Mouse (Mus musculus) erythroblast, embryonic 14.5 days (primary cell): ENCODE measurements around the gene Hoxa9. TPM values are rescaled to one million over a fixed set of nuclear protein-coding genes. Genes with fewer than 3 reads are reported as not detected.

Source experiments
- H3K27me3 ChIP-seq: 2 replicates; pipeline ENCODE4 v1.6.1; 2012; ENCODE audit warnings: inconsistent platforms; ENCODE audit not compliant: control insufficient read depth
- H3K36me3 ChIP-seq: 2 replicates; pipeline ENCODE4 v1.6.1; 2012; ENCODE audit warnings: mild to moderate bottlenecking, inconsistent platforms; ENCODE audit not compliant: control insufficient read depth
- H3K4me1 ChIP-seq: 2 replicates; pipeline ENCODE4 v1.6.1; 2012; ENCODE audit warnings: inconsistent platforms; ENCODE audit not compliant: control insufficient read depth
- H3K4me3 ChIP-seq: replicated peaks from 2 replicates; pipeline ENCODE3; 2012; ENCODE audit warnings: moderate library complexity, mild to moderate bottlenecking, inconsistent platforms
- H3K9me3 ChIP-seq: 2 replicates; pipeline ENCODE4 v1.6.1; 2012; ENCODE audit warnings: low read length, inconsistent platforms, mixed read lengths; ENCODE audit not compliant: control insufficient read depth
- GATA1 ChIP-seq: IDR thresholded peaks from 2 replicates; pipeline ENCODE4 v1.6.1; 2012; ENCODE audit warnings: low read length, inconsistent platforms, mixed read lengths
- TAL1 ChIP-seq: IDR thresholded peaks from 3 replicates; pipeline ENCODE4 v1.6.1; 2012; ENCODE audit warnings: low read length, inconsistent platforms, mixed read lengths
- polyA plus RNA-seq: library from polyadenylated mRNA; stranded (reverse); fragments of >175 nt; gene quantifications from 2 replicates; pipeline ENCODE4 v1.2.3, GENCODE M21; 2012

Gene Hoxa9
- polyA plus RNA-seq, 1 experiment, result not detected

GRCm38 (mm10) chr6:52233546-52234427, 2.9 kb upstream of the Hoxa9 start:
- Histone ChIP-seq H3K27me3 (peaks cover 100% of the 10 kb centered on the region), H3K4me1 (no peaks in the 10 kb centered on the region), H3K36me3 (no peaks in the 10 kb centered on the region), H3K4me3 (no peak overlapping the region), H3K9me3 (no peaks in the 10 kb centered on the region; the same call in 1 of the 2 replicates)
- no peak for TF ChIP-seq TAL1
- TF ChIP-seq GATA1, result no peak

DNA sequence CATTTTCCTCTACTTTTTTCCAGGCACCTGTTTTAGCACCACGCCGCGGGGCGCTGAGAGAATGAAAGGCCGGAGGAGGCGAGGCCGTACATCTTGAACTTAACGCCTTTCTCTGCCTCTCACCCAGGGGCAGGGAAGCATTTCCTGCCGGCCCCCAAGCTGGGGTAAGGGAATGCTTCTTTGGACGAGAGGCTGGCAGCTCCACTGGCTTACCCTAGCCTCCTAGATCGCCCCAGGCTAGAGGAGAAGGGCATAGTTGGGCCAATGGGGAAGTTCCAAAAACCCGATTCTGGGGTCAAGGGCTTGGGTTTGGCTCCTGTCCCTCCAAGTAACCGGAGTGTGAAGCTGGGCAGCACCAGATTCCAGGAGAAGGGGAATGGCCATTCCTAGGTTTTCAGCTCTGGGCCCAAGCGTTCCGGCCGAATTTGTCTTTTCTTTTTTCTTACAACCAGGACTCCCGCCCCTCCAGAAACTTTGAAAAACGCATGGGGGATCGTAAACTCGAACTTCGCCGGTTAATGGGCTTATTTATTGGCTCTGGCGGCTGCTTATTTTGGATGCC, 2.2 kb upstream of the Hoxa9 start:
- Histone ChIP-seq H3K9me3 (no peaks in the 10 kb centered on the region; the same call in 1 of the 2 replicates), H3K27me3 (peaks cover 100% of the 10 kb centered on the region), H3K36me3 (no peaks in the 10 kb centered on the region), H3K4me1 (no peaks in the 10 kb centered on the region), H3K4me3 (no peak overlapping the region)
- no peak for TF ChIP-seq GATA1
- no peak for TF ChIP-seq TAL1

- no peaks in the 10 kb centered on the region for H3K36me3 ChIP-seq
- H3K27me3 ChIP-seq, result peaks cover 100% of the 10 kb centered on the region
- no peaks in the 10 kb centered on the region; the same call in 1 of the 2 replicates for H3K9me3 ChIP-seq
- H3K4me3 ChIP-seq, result no peak overlapping the region
- no peaks in the 10 kb centered on the region for H3K4me1 ChIP-seq
- TF ChIP-seq TAL1, result no peak
- no peak for TF ChIP-seq GATA1
Measured at GRCm38 (mm10) chr6:52232568-52232965, 1.7 kb upstream of the Hoxa9 start.

- Histone ChIP-seq H3K9me3 (no peaks in the 10 kb centered on the region; the same call in 1 of the 2 replicates), H3K4me3 (no peak overlapping the region), H3K4me1 (no peaks in the 10 kb centered on the region), H3K27me3 (peaks cover 100% of the 10 kb centered on the region), H3K36me3 (no peaks in the 10 kb centered on the region)
- no peak for TF ChIP-seq TAL1
- no peak for TF ChIP-seq GATA1
Measured at GRCm38 (mm10) chr6:52231885-52232567, 1.1 kb upstream of the Hoxa9 start.

DNA sequence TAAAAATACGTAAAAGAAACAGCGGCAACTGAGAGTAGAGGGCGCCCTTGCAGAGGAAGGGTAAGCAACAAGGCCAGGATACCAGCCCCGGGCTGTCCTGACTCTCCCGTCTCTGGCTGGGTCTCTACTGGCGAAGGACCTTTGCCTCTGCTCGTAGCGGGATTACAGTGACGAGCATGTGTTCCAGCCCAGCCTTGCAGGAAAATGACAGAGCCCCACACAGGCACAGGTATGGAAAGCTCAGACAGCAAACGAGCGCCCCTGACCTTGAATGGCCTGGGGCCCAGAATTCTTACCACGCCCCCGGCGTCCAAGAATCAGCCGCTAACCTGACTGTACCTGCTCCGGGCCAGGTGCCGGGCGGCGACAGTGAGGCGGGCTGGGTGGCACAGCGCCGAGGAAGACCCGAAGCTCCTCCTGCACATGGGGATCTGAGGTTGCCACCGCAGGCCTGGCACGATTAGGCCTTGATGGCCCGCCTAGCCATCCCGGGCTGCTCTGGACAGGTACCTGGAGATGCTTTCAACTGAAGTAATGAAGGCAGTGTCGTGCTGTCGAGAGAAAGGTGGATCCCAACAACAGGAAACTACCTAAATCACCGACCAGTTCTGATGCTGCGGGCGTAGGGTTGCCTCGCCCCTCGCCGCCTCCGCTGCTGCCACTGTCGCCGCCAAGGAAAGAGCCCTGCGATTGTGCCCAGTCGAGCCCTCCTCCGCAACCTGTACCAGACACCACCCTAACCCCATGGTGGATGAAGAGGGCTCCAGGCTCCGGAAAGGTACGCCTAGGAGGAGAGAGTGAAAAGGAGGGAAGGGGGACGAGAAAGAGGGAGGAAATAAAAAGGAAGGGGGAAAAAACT, 1.1 kb downstream of the Hoxa9 start:
- Histone ChIP-seq H3K36me3 (no peaks in the 10 kb centered on the region), H3K4me3 (no peak overlapping the region), H3K9me3 (peaks cover 6% of the 10 kb centered on the region), H3K27me3 (peaks cover 100% of the 10 kb centered on the region), H3K4me1 (no peaks in the 10 kb centered on the region)
- TF ChIP-seq GATA1 (no peak), TAL1 (no peak)

GRCm38 (mm10) chr6:52228475-52229465, 2.1 kb downstream of the Hoxa9 start:
- Histone ChIP-seq H3K36me3 (no peaks in the 10 kb centered on the region), H3K4me1 (no peaks in the 10 kb centered on the region), H3K9me3 (peaks cover 6% of the 10 kb centered on the region), H3K4me3 (no peak overlapping the region), H3K27me3 (peaks cover 100% of the 10 kb centered on the region)
- no peak for TF ChIP-seq GATA1

- no peaks in the 10 kb centered on the region for H3K4me1 ChIP-seq
- no peak for TF ChIP-seq TAL1
- TF ChIP-seq GATA1, result no peak
- H3K27me3 ChIP-seq, result peaks cover 100% of the 10 kb centered on the region
- no peak overlapping the region for H3K4me3 ChIP-seq
- H3K9me3 ChIP-seq, result peaks cover 6% of the 10 kb centered on the region
- H3K36me3 ChIP-seq, result no peaks in the 10 kb centered on the region
Measured at GRCm38 (mm10) chr6:52227470-52228222, 3.2 kb downstream of the Hoxa9 start.
